Mouse (Mus musculus) gastrocnemius, postnatal 14 days (tissue): ENCODE measurements around the gene Bpifb5. TPM values are rescaled to one million over a fixed set of nuclear protein-coding genes. Genes with fewer than 3 reads are reported as not detected.
"Not testable (repeated sequence)": the region's sequence is repeated elsewhere in the genome, so short reads cannot be mapped to it uniquely, and the experiment has no call there.

Experiments used
- DNase-seq: peaks from one replicate; pipeline ENCODE4 v3.0.0; 2021; ENCODE audit warnings: mixed read lengths
- intact Hi-C: fragments of 180-260 bp; cut with DNase I; formaldehyde crosslinking; loops from one replicate; pipeline ENCODE4 v1.15.1; 2025; ENCODE audit warnings: low total_unique reads
- long read RNA-seq, 2 experiments: library from polyadenylated mRNA; stranded (forward); transcript quantifications; one replicate each; pipeline ENCODE4 v2.0.0; 2021
- total RNA-seq, 2 experiments: library from RNA; stranded (reverse); gene quantifications; 2 replicates each; pipeline ENCODE4 v1.2.3; 2021

Bpifb5 gene
- total RNA-seq: not detected
- long read RNA-seq, experiment 1: 0 reads
- long read RNA-seq, experiment 2: 0 reads

GRCm38 (mm10) chr2:154223265-154223916 lies at the start of gene Bpifb5:
Gene Bpifb5 (plus strand): TSS chr2:154223742.
- intact Hi-C loops: no loop called here
- DNase-seq: no peak

- DNase-seq, intact Hi-C loops: not testable (repeated sequence)
Observed at GRCm38 (mm10) chr2:154181900-154182299, 41.6 kb upstream of the Bpifb5 start.

- DNase-seq, intact Hi-C loops: not testable (repeated sequence)
Observed at GRCm38 (mm10) chr2:154183061-154183460, 40.5 kb upstream of the Bpifb5 start.

- intact Hi-C loops: no loop called here
- DNase-seq: no peak
Observed at GRCm38 (mm10) chr2:154185319-154185718, 38.2 kb upstream of the Bpifb5 start.

GRCm38 (mm10) chr2:154185748-154186147 lies 37.8 kb upstream of the Bpifb5 start:
- intact Hi-C loops: no loop called here
- no peak for DNase-seq

- intact Hi-C loops: no loop called here
- DNase-seq: no peak
Observed at GRCm38 (mm10) chr2:154187468-154187867, 36.1 kb upstream of the Bpifb5 start.

GRCm38 (mm10) chr2:154189877-154190434 lies 33.6 kb upstream of the Bpifb5 start:
- intact Hi-C loops: no loop called here
- no peak for DNase-seq

- intact Hi-C loops: no loop called here
- no peak for DNase-seq
Observed at GRCm38 (mm10) chr2:154190546-154191258, 32.8 kb upstream of the Bpifb5 start, which contains the start of gene Bpifb1. Gene Bpifb1 (plus strand): TSS chr2:154190818.

GRCm38 (mm10) chr2:154192141-154192540 lies 31.4 kb upstream of the Bpifb5 start:
- intact Hi-C loops: no loop called here
- no peak for DNase-seq

- intact Hi-C loops: no loop called here
- no peak for DNase-seq
Observed at GRCm38 (mm10) chr2:154193071-154193470, 30.5 kb upstream of the Bpifb5 start.

- DNase-seq: no peak
- intact Hi-C loops: no loop called here
Observed at GRCm38 (mm10) chr2:154193994-154194504, 29.5 kb upstream of the Bpifb5 start.

- intact Hi-C loops: no loop called here
- peak; percentile 1 for DNase-seq
Observed at GRCm38 (mm10) chr2:154197036-154197435, 26.5 kb upstream of the Bpifb5 start.

- intact Hi-C loops: no loop called here
- DNase-seq: no peak
Observed at GRCm38 (mm10) chr2:154204630-154205029, 18.9 kb upstream of the Bpifb5 start.

- no peak for DNase-seq
- intact Hi-C loops: no loop called here
Observed at GRCm38 (mm10) chr2:154206908-154207307, 16.6 kb upstream of the Bpifb5 start.

GRCm38 (mm10) chr2:154209112-154209511 lies 14.4 kb upstream of the Bpifb5 start:
- intact Hi-C loops: no loop called here
- DNase-seq: no peak

GRCm38 (mm10) chr2:154211121-154211520 lies 12.4 kb upstream of the Bpifb5 start:
- intact Hi-C loops: no loop called here
- DNase-seq: no peak

- DNase-seq: no peak
- intact Hi-C loops: no loop called here
Observed at GRCm38 (mm10) chr2:154211881-154212280, 11.7 kb upstream of the Bpifb5 start.

- intact Hi-C loops: loop anchor here (5.0 kb wide), 1 partner anchor 77 kb away; no protein-coding TSS in a partner anchor
- peak; percentile 72 for DNase-seq
Observed at GRCm38 (mm10) chr2:154215191-154215590, 8.4 kb upstream of the Bpifb5 start.

- no peak for DNase-seq
- intact Hi-C loops: loop anchor here (5.0 kb wide), 1 partner anchor 72 kb away; no protein-coding TSS in a partner anchor
Observed at GRCm38 (mm10) chr2:154219950-154220349, 3.6 kb upstream of the Bpifb5 start.

- intact Hi-C loops: no loop called here
- no peak for DNase-seq
Observed at GRCm38 (mm10) chr2:154223917-154224273, 353 bp downstream of the Bpifb5 start.
